Mouse (Mus musculus): ENCODE data around the gene Bco1.

DNA sequence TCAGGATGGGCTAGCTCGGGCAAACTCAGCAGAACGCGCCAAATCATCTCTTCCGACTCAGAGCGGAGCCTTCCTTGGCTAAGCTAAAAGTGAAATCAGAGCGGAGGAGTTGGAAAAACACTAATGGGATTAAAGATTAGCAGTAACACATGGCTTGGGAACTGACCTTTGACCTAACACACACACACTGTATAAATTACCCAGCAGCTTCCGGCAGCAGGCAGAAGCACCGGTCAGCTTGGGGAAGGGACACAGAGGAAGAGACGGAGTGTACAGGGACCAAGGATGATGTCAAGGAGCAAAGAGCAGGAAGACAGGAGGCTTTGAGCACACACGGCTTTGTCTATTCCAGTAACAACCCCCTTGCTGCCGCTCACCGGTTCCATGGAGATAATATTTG lies at the start of gene Bco1:
- TF ChIP-seq CTCF (IDR thresholded peaks at IDR 0.05; ENCODE audit: extremely low read depth, insufficient read depth, insufficient read length, insufficient replicate concordance): no peak
- TF ChIP-seq POLR2A (IDR thresholded peaks at IDR 0.05; ENCODE audit: low read depth, low read length): no peak

Measured in spleen, adult 2 months (tissue).